Mouse (Mus musculus): ENCODE measurements around the gene Tmem104.

- TF ChIP-seq POLR2A (IDR thresholded peaks at IDR 0.05; ENCODE audit: low read depth, low read length): peak; percentile 100
- no peak for TF ChIP-seq CTCF (IDR thresholded peaks at IDR 0.05; ENCODE audit: borderline replicate concordance, insufficient read depth, low read length)
These were observed 89.7 kb downstream of the Tmem104 start, which contains the start of gene Fdxr for GRCm38 (mm10) chr11:115276780-115277603.

Measured in embryonic fibroblast, embryonic 13.5 days (primary cell).